Mouse (Mus musculus): ENCODE data around the gene Nup153. TPM values are rescaled to one million over a fixed set of nuclear protein-coding genes. Genes with fewer than 3 reads are reported as not detected.

Nup153 gene
- polyA plus RNA-seq, 1 experiment, result 18.4 TPM

GRCm38 (mm10) chr13:46752566-46753229, 25.0 kb upstream of the Nup153 start:
- Histone ChIP-seq H3ac (ENCODE audit: control insufficient read depth, insufficient read length, low read depth) (no peak overlapping the region), H3K27me3 (ENCODE audit: control insufficient read depth, insufficient read depth, insufficient read length) (no peaks in the 10 kb centered on the region), H3K36me3 (ENCODE audit: control insufficient read depth, insufficient read depth) (no peaks in the 10 kb centered on the region), H3K4me3 (ENCODE audit: insufficient read depth, poor library complexity, severe bottlenecking) (no peak overlapping the region), H3K79me3 (ENCODE audit: low read depth) (no peaks in the 10 kb centered on the region), H3K79me2 (ENCODE audit: control insufficient read depth, insufficient read depth) (no peaks in the 10 kb centered on the region)
- TF ChIP-seq MYOD1 (IDR thresholded peaks at IDR 0.05; ENCODE audit: control insufficient read depth, insufficient read length, low read depth), result no peak
- TF ChIP-seq MYOG (IDR thresholded peaks at IDR 0.05; ENCODE audit: control insufficient read depth, extremely low read depth, insufficient read length), result no peak

- TF ChIP-seq CTCF (IDR thresholded peaks at IDR 0.05; ENCODE audit: control insufficient read depth, insufficient read depth, insufficient read length), result no peak
- no peak for TF ChIP-seq FOSL1 (IDR thresholded peaks at IDR 0.05; ENCODE audit: insufficient read depth, low read length, poor library complexity, severe bottlenecking)
- TF ChIP-seq USF1 (IDR thresholded peaks at IDR 0.05; ENCODE audit: low read depth), result no peak
- no peak for TF ChIP-seq CEBPB (IDR thresholded peaks at IDR 0.05; ENCODE audit: low read depth)
- no peak for TF ChIP-seq MYOG (IDR thresholded peaks at IDR 0.05; ENCODE audit: control insufficient read depth, extremely low read depth, insufficient read length)
- no peak for TF ChIP-seq MAX (IDR thresholded peaks at IDR 0.05)
- no peak for TF ChIP-seq MYOD1 (IDR thresholded peaks at IDR 0.05; ENCODE audit: control insufficient read depth, insufficient read length, low read depth)
- no peaks in the 10 kb centered on the region for H3K79me3 ChIP-seq (ENCODE audit: low read depth)
- H3K4me3 ChIP-seq (ENCODE audit: insufficient read depth, poor library complexity, severe bottlenecking), result no peak overlapping the region
- no peaks in the 10 kb centered on the region for H3K36me3 ChIP-seq (ENCODE audit: control insufficient read depth, insufficient read depth)
- H3K27me3 ChIP-seq (ENCODE audit: control insufficient read depth, insufficient read depth, insufficient read length), result no peaks in the 10 kb centered on the region
- H3K79me2 ChIP-seq (ENCODE audit: control insufficient read depth, insufficient read depth), result no peaks in the 10 kb centered on the region
- no peak overlapping the region for H3ac ChIP-seq (ENCODE audit: control insufficient read depth, insufficient read length, low read depth)
Measured at GRCm38 (mm10) chr13:46748138-46748873, 20.6 kb upstream of the Nup153 start.

GRCm38 (mm10) chr13:46743821-46744220, 16.1 kb upstream of the Nup153 start:
- Histone ChIP-seq H3K79me3 (ENCODE audit: low read depth) (no peaks in the 10 kb centered on the region), H3K36me3 (ENCODE audit: control insufficient read depth, insufficient read depth) (no peaks in the 10 kb centered on the region), H3K79me2 (ENCODE audit: control insufficient read depth, insufficient read depth) (no peaks in the 10 kb centered on the region), H3K4me3 (ENCODE audit: insufficient read depth, poor library complexity, severe bottlenecking) (no peak overlapping the region), H3ac (ENCODE audit: control insufficient read depth, insufficient read length, low read depth) (no peak overlapping the region), H3K27me3 (ENCODE audit: control insufficient read depth, insufficient read depth, insufficient read length) (no peaks in the 10 kb centered on the region)
- TF ChIP-seq FOSL1 (IDR thresholded peaks at IDR 0.05; ENCODE audit: insufficient read depth, low read length, poor library complexity, severe bottlenecking) (no peak), CTCF (IDR thresholded peaks at IDR 0.05; ENCODE audit: control insufficient read depth, insufficient read depth, insufficient read length) (no peak), USF1 (IDR thresholded peaks at IDR 0.05; ENCODE audit: low read depth) (no peak), CEBPB (IDR thresholded peaks at IDR 0.05; ENCODE audit: low read depth) (no peak), MYOG (IDR thresholded peaks at IDR 0.05; ENCODE audit: control insufficient read depth, extremely low read depth, insufficient read length) (no peak), MYOD1 (IDR thresholded peaks at IDR 0.05; ENCODE audit: control insufficient read depth, insufficient read length, low read depth) (no peak), MAX (IDR thresholded peaks at IDR 0.05) (no peak)

GRCm38 (mm10) chr13:46742367-46742766, 14.6 kb upstream of the Nup153 start:
- no peaks in the 10 kb centered on the region for H3K27me3 ChIP-seq (ENCODE audit: control insufficient read depth, insufficient read depth, insufficient read length)
- TF ChIP-seq CEBPB (IDR thresholded peaks at IDR 0.05; ENCODE audit: low read depth) (no peak), MAX (IDR thresholded peaks at IDR 0.05) (no peak), MYOD1 (IDR thresholded peaks at IDR 0.05; ENCODE audit: control insufficient read depth, insufficient read length, low read depth) (no peak), MYOG (IDR thresholded peaks at IDR 0.05; ENCODE audit: control insufficient read depth, extremely low read depth, insufficient read length) (no peak), FOSL1 (IDR thresholded peaks at IDR 0.05; ENCODE audit: insufficient read depth, low read length, poor library complexity, severe bottlenecking) (no peak), CTCF (IDR thresholded peaks at IDR 0.05; ENCODE audit: control insufficient read depth, insufficient read depth, insufficient read length) (no peak), USF1 (IDR thresholded peaks at IDR 0.05; ENCODE audit: low read depth) (no peak)

GRCm38 (mm10) chr13:46739426-46739825, 11.7 kb upstream of the Nup153 start:
- Histone ChIP-seq H3K79me3 (ENCODE audit: low read depth) (no peaks in the 10 kb centered on the region), H3ac (ENCODE audit: control insufficient read depth, insufficient read length, low read depth) (no peak overlapping the region), H3K79me2 (ENCODE audit: control insufficient read depth, insufficient read depth) (no peaks in the 10 kb centered on the region), H3K27me3 (ENCODE audit: control insufficient read depth, insufficient read depth, insufficient read length) (no peaks in the 10 kb centered on the region), H3K4me3 (ENCODE audit: insufficient read depth, poor library complexity, severe bottlenecking) (no peak overlapping the region), H3K36me3 (ENCODE audit: control insufficient read depth, insufficient read depth) (no peaks in the 10 kb centered on the region)
- TF ChIP-seq MYOG (IDR thresholded peaks at IDR 0.05; ENCODE audit: control insufficient read depth, extremely low read depth, insufficient read length), result no peak
- TF ChIP-seq FOSL1 (IDR thresholded peaks at IDR 0.05; ENCODE audit: insufficient read depth, low read length, poor library complexity, severe bottlenecking), result no peak
- TF ChIP-seq CEBPB (IDR thresholded peaks at IDR 0.05; ENCODE audit: low read depth), result no peak
- TF ChIP-seq MAX (IDR thresholded peaks at IDR 0.05), result no peak
- TF ChIP-seq CTCF (IDR thresholded peaks at IDR 0.05; ENCODE audit: control insufficient read depth, insufficient read depth, insufficient read length), result no peak
- TF ChIP-seq MYOD1 (IDR thresholded peaks at IDR 0.05; ENCODE audit: control insufficient read depth, insufficient read length, low read depth), result no peak
- TF ChIP-seq USF1 (IDR thresholded peaks at IDR 0.05; ENCODE audit: low read depth), result no peak

More at GRCm38 (mm10) chr13:46742367-46742766, 14.6 kb upstream of the Nup153 start:
- Histone ChIP-seq H3ac (ENCODE audit: control insufficient read depth, insufficient read length, low read depth) (no peak overlapping the region), H3K36me3 (ENCODE audit: control insufficient read depth, insufficient read depth) (no peaks in the 10 kb centered on the region), H3K79me3 (ENCODE audit: low read depth) (no peaks in the 10 kb centered on the region), H3K79me2 (ENCODE audit: control insufficient read depth, insufficient read depth) (no peaks in the 10 kb centered on the region), H3K4me3 (ENCODE audit: insufficient read depth, poor library complexity, severe bottlenecking) (no peak overlapping the region)

Measured in C2C12 (cell line).